Mouse (Mus musculus): ENCODE measurements around the gene Ngf.

DNA sequence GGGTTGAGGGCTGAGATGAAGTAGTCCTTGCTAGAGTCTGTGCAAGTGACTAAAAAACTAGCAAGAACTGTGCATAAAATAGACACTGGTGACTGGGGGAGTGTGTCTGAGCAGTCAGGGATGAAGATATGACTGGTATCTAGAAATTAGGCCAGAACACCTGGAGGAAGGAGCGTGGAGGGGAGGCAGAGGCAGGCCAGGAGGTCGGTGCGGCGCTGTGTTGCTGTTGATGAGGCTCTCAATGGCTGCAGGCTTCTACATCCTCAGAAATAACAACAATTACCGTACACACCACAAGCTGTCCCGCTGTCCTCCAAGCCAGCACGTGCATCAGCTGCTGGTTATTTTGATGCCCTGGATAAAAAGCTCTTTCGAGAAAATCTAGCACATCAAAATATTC, 2.6 kb upstream of the Ngf start:
- TF ChIP-seq HCFC1 (IDR thresholded peaks at IDR 0.05; ENCODE audit: borderline replicate concordance, insufficient read depth, low read length) (no peak), CHD2 (IDR thresholded peaks at IDR 0.05; ENCODE audit: low read depth, low read length) (no peak)

Data from ES-E14 (cell line).